Mouse (Mus musculus) neural tube, embryonic 12.5 days (tissue): Measurements from ENCODE around the gene Grin3b. TPM values are rescaled to one million over a fixed set of nuclear protein-coding genes. Genes with fewer than 3 reads are reported as not detected.

Source experiments
- ATAC-seq: fragments of 200-750 bp; cut with Nextera tagmentation; 2 replicates; pipeline ENCODE4 v1.8.0; 2017; ENCODE audit warnings: low read depth, mild to moderate bottlenecking, moderate TSS enrichment, moderate library complexity; ENCODE audit not compliant: low FRiP score
- H3K27ac ChIP-seq: fragments of 300-500 bp; sonication (generic); 2 replicates; pipeline ENCODE4 v1.5.1; 2016
- H3K27me3 ChIP-seq: fragments of 300-500 bp; sonication (generic); replicated peaks from 2 replicates; pipeline ENCODE4 v1.6.1; 2016; ENCODE audit warnings: mild to moderate bottlenecking
- H3K36me3 ChIP-seq: fragments of 300-500 bp; sonication (generic); 2 replicates; pipeline ENCODE4 v1.6.1; 2016; ENCODE audit warnings: mild to moderate bottlenecking
- H3K4me1 ChIP-seq: fragments of 300-500 bp; sonication (generic); 2 replicates; pipeline ENCODE4 v1.6.1; 2016
- H3K4me2 ChIP-seq: fragments of 300-500 bp; sonication (generic); replicated peaks from 2 replicates; pipeline ENCODE4 v1.6.1; 2016; ENCODE audit warnings: mild to moderate bottlenecking
- H3K4me3 ChIP-seq: fragments of 300-500 bp; sonication (generic); 2 replicates; pipeline ENCODE4 v1.5.1; 2016
- H3K9ac ChIP-seq: fragments of 300-500 bp; sonication (generic); 2 replicates; pipeline ENCODE4 v1.6.1; 2016; ENCODE audit warnings: mild to moderate bottlenecking
- H3K9me3 ChIP-seq: fragments of 300-500 bp; sonication (generic); 2 replicates; pipeline ENCODE4 v1.6.1; 2016; ENCODE audit warnings: mild to moderate bottlenecking
- WGBS: fragments of 180-500 bp; shearing (Covaris S2); methylation state at CpG from one replicate; pipeline ENCODE4 v1.1.7; 2016; 5-methylcytosine and 5-hydroxymethylcytosine counted together
- polyA plus RNA-seq: library from polyadenylated mRNA; unstranded; fragments of >200 nt; fragmentation: Nextera tagmentation; extraction: Ambion mirVana; gene quantifications from 2 replicates; pipeline ENCODE4 v1.2.1, GENCODE M21; 2016

Gene Grin3b
- polyA plus RNA-seq, 1 experiment from 2014 or later = 0.24 TPM

- Histone ChIP-seq H3K27me3 (peaks cover 40% of the 10 kb centered on the region), H3K9me3 (0 out of 2 replicates have a peak, but pooled peaks cover 3% of the 10 kb centered on the region), H3K4me3 (no peak overlapping the region), H3K9ac (no peak overlapping the region), H3K36me3 (peaks cover 6% of the 10 kb centered on the region; the same call in 1 of the 2 replicates), H3K4me2 (peak overlapping the region; percentile 36), H3K4me1 (peaks cover 38% of the 10 kb centered on the region), H3K27ac (no peak overlapping the region)
- no peak for ATAC-seq
- WGBS = 9% methylated on average over 11 of the region's 11 CpGs
Observed at GRCm38 (mm10) chr10:79986963-79987362, 16.4 kb downstream of the Grin3b start.

- H3K9me3 ChIP-seq = 0 out of 2 replicates have a peak, but pooled peaks cover 3% of the 10 kb centered on the region
- peaks cover 4% of the 10 kb centered on the region; the same call in 1 of the 2 replicates for H3K36me3 ChIP-seq
- ATAC-seq = no peak
- peak overlapping the region; percentile 44; the same call in 1 of the 2 replicates for H3K9ac ChIP-seq
- peak overlapping the region; percentile 58 for H3K4me2 ChIP-seq
- H3K27me3 ChIP-seq = peaks cover 40% of the 10 kb centered on the region
- WGBS = 9% methylated on average over 27 of the region's 27 CpGs
- H3K4me3 ChIP-seq = peak overlapping the region; percentile 46
- H3K4me1 ChIP-seq = peaks cover 31% of the 10 kb centered on the region
- H3K27ac ChIP-seq = no peak overlapping the region
Observed at GRCm38 (mm10) chr10:79987771-79988505, 17.4 kb downstream of the Grin3b start.

- no peak for ATAC-seq
Observed at GRCm38 (mm10) chr10:79988506-79989271, 18.2 kb downstream of the Grin3b start, which contains the start of gene Cnn2. Gene Cnn2, plus strand, starts transcription at chr10:79988584.

GRCm38 (mm10) chr10:79989272-79989786 lies 18.8 kb downstream of the Grin3b start:
- no peak overlapping the region for H3K9ac ChIP-seq
- no peak for ATAC-seq
- no peak overlapping the region for H3K27ac ChIP-seq
- H3K4me3 ChIP-seq = peak overlapping the region; percentile 46
- peak overlapping the region; percentile 58 for H3K4me2 ChIP-seq
- H3K9me3 ChIP-seq = 0 out of 2 replicates have a peak, but pooled peaks cover 3% of the 10 kb centered on the region
- H3K4me1 ChIP-seq = peaks cover 24% of the 10 kb centered on the region
- peaks cover 8% of the 10 kb centered on the region for H3K36me3 ChIP-seq
- WGBS = 33% methylated on average over 8 of the region's 8 CpGs
- H3K27me3 ChIP-seq = peaks cover 40% of the 10 kb centered on the region

More at GRCm38 (mm10) chr10:79988506-79989271, 18.2 kb downstream of the Grin3b start, which contains the start of gene Cnn2:
- Histone ChIP-seq H3K9ac (peak within 1 kb of the TSS; percentile 44; the same call in 1 of the 2 replicates), H3K36me3 (peaks cover 7% of the 10 kb centered on the region), H3K9me3 (0 out of 2 replicates have a peak, but pooled peaks cover 3% of the 10 kb centered on the region), H3K27me3 (peaks cover 40% of the 10 kb centered on the region), H3K4me1 (peaks cover 24% of the 10 kb centered on the region), H3K4me3 (peak within 1 kb of the TSS; percentile 46), H3K27ac (no peak within 1 kb of the TSS), H3K4me2 (peak within 1 kb of the TSS; percentile 58)
- under 1% methylated on average over 59 of the region's 59 CpGs for WGBS

- Histone ChIP-seq H3K4me3 (peak overlapping the region; percentile 46), H3K4me2 (peak overlapping the region; percentile 58), H3K9me3 (0 out of 2 replicates have a peak, but pooled peaks cover 3% of the 10 kb centered on the region), H3K27me3 (peaks cover 40% of the 10 kb centered on the region), H3K27ac (no peak overlapping the region), H3K4me1 (peaks cover 24% of the 10 kb centered on the region), H3K9ac (0 out of 2 replicates have a peak overlapping the region, but pooled peaks have one; percentile 29), H3K36me3 (peaks cover 8% of the 10 kb centered on the region)
- ATAC-seq = no peak
- 13% methylated on average over 15 of the region's 15 CpGs for WGBS
Observed at GRCm38 (mm10) chr10:79989870-79990269, 19.4 kb downstream of the Grin3b start.

- Histone ChIP-seq H3K27ac (no peak overlapping the region), H3K36me3 (peaks cover 8% of the 10 kb centered on the region), H3K4me1 (peaks cover 20% of the 10 kb centered on the region), H3K27me3 (peaks cover 40% of the 10 kb centered on the region), H3K9me3 (0 out of 2 replicates have a peak, but pooled peaks cover 3% of the 10 kb centered on the region), H3K9ac (no peak overlapping the region), H3K4me2 (no peak overlapping the region), H3K4me3 (0 out of 2 replicates have a peak overlapping the region, but pooled peaks have one; percentile 16)
- ATAC-seq = no peak
- 59% methylated on average over 12 of the region's 12 CpGs for WGBS
Observed at GRCm38 (mm10) chr10:79991099-79991498, 20.6 kb downstream of the Grin3b start.

- peaks cover 40% of the 10 kb centered on the region for H3K27me3 ChIP-seq
- H3K4me2 ChIP-seq = no peak overlapping the region
- peaks cover 18% of the 10 kb centered on the region for H3K4me1 ChIP-seq
- H3K9me3 ChIP-seq = 0 out of 2 replicates have a peak, but pooled peaks cover 3% of the 10 kb centered on the region
- H3K4me3 ChIP-seq = no peak overlapping the region
- ATAC-seq = no peak
- 86% methylated on average over 6 of the region's 6 CpGs for WGBS
- H3K36me3 ChIP-seq = peaks cover 8% of the 10 kb centered on the region
- H3K27ac ChIP-seq = no peak overlapping the region
- H3K9ac ChIP-seq = no peak overlapping the region
Observed at GRCm38 (mm10) chr10:79991548-79991947, 21.0 kb downstream of the Grin3b start.

- 91% methylated on average over 16 of the region's 16 CpGs for WGBS
Observed at GRCm38 (mm10) chr10:79994397-79995115, 24.0 kb downstream of the Grin3b start.

GRCm38 (mm10) chr10:79995636-79996035 lies 25.1 kb downstream of the Grin3b start:
- Histone ChIP-seq H3K9ac (no peak overlapping the region), H3K4me2 (peak overlapping the region; percentile 79), H3K36me3 (peaks cover 8% of the 10 kb centered on the region), H3K27ac (no peak overlapping the region), H3K9me3 (0 out of 2 replicates have a peak, but pooled peaks cover 3% of the 10 kb centered on the region), H3K4me1 (peaks cover 11% of the 10 kb centered on the region), H3K27me3 (peaks cover 9% of the 10 kb centered on the region), H3K4me3 (peak overlapping the region; percentile 52; the same call in 1 of the 2 replicates)
- no peak for ATAC-seq
- WGBS = 98% methylated on average over 1 of the region's 1 CpGs

More at GRCm38 (mm10) chr10:79994397-79995115, 24.0 kb downstream of the Grin3b start:
- Histone ChIP-seq H3K9me3 (0 out of 2 replicates have a peak, but pooled peaks cover 3% of the 10 kb centered on the region), H3K4me1 (peaks cover 15% of the 10 kb centered on the region), H3K27ac (no peak overlapping the region), H3K27me3 (peaks cover 15% of the 10 kb centered on the region), H3K4me2 (no peak overlapping the region), H3K4me3 (no peak overlapping the region), H3K36me3 (peaks cover 8% of the 10 kb centered on the region), H3K9ac (no peak overlapping the region)
- ATAC-seq = no peak

GRCm38 (mm10) chr10:79996272-79997033 lies 25.9 kb downstream of the Grin3b start, which contains the start of gene Abca7:
Gene Abca7, plus strand, starts transcription at chr10:79996494.
- Histone ChIP-seq H3K27ac (peak within 1 kb of the TSS; percentile 26; the same call in 1 of the 2 replicates), H3K9ac (peak within 1 kb of the TSS; percentile 61), H3K27me3 (peaks cover 9% of the 10 kb centered on the region), H3K4me1 (peaks cover 11% of the 10 kb centered on the region), H3K4me3 (peak within 1 kb of the TSS; percentile 52), H3K4me2 (peak within 1 kb of the TSS; percentile 79), H3K36me3 (peaks cover 8% of the 10 kb centered on the region), H3K9me3 (0 out of 2 replicates have a peak, but pooled peaks cover 3% of the 10 kb centered on the region)
- WGBS = under 1% methylated on average over 34 of the region's 34 CpGs
- peak; percentile 79 for ATAC-seq
